Mouse (Mus musculus): Measurements from ENCODE around the gene Rangrf.
A peak's percentile ranks its signal among the peaks of the same experiment; 100 is the strongest.
"Not testable (repeated sequence)": the region's sequence is repeated elsewhere in the genome, so short reads cannot be mapped to it uniquely, and the experiment has no call there.

The Rangrf gene

GRCm38 (mm10) chr11:68968752-68969151 is 6.2 kb downstream of the Rangrf start:
- Histone ChIP-seq H3K36me3 (ENCODE audit: insufficient read depth, low read length) (peaks cover 26% of the 10 kb centered on the region), H3K4me3 (replicated peaks; ENCODE audit: low read length) (no peak overlapping the region), H3K27me3 (ENCODE audit: insufficient read depth, low read length) (no peaks in the 10 kb centered on the region), H3K9me3 (ENCODE audit: low read length) (no peaks in the 10 kb centered on the region), H3K4me1 (replicated peaks; ENCODE audit: low read depth, low read length) (peaks cover 55% of the 10 kb centered on the region)
- TF ChIP-seq NANOG (IDR thresholded peaks at IDR 0.05; ENCODE audit: borderline replicate concordance, low read length) = no peak
- no peak for TF ChIP-seq POU5F1 (IDR thresholded peaks at IDR 0.05; ENCODE audit: borderline replicate concordance, low read length)
- no peak for TF ChIP-seq CTCF (conservative IDR thresholded peaks at IDR 0.05; ENCODE audit: low read length)

GRCm38 (mm10) chr11:68967337-68968282 is 7.4 kb downstream of the Rangrf start, which contains the start of gene Slc25a35:
Gene Slc25a35 (plus strand): TSS chr11:68968131.
- Histone ChIP-seq H3K4me1 (replicated peaks; ENCODE audit: low read depth, low read length) (peaks cover 60% of the 10 kb centered on the region), H3K9me3 (ENCODE audit: low read length) (no peaks in the 10 kb centered on the region), H3K27me3 (ENCODE audit: insufficient read depth, low read length) (no peaks in the 10 kb centered on the region), H3K36me3 (ENCODE audit: insufficient read depth, low read length) (peaks cover 26% of the 10 kb centered on the region), H3K4me3 (replicated peaks; ENCODE audit: low read length) (peak within 1 kb of the TSS; percentile 82)
- no peak for TF ChIP-seq POU5F1 (IDR thresholded peaks at IDR 0.05; ENCODE audit: borderline replicate concordance, low read length)

- Histone ChIP-seq H3K27me3 (ENCODE audit: insufficient read depth, low read length) (no peaks in the 10 kb centered on the region), H3K4me1 (replicated peaks; ENCODE audit: low read depth, low read length) (peaks cover 61% of the 10 kb centered on the region), H3K4me3 (replicated peaks; ENCODE audit: low read length) (no peak overlapping the region), H3K36me3 (ENCODE audit: insufficient read depth, low read length) (peaks cover 18% of the 10 kb centered on the region), H3K9me3 (ENCODE audit: low read length) (no peaks in the 10 kb centered on the region)
- no peak for TF ChIP-seq CTCF (conservative IDR thresholded peaks at IDR 0.05; ENCODE audit: low read length)
- TF ChIP-seq NANOG (IDR thresholded peaks at IDR 0.05; ENCODE audit: borderline replicate concordance, low read length) = no peak
- no peak for TF ChIP-seq POU5F1 (IDR thresholded peaks at IDR 0.05; ENCODE audit: borderline replicate concordance, low read length)
These were observed 8.4 kb downstream of the Rangrf start for GRCm38 (mm10) chr11:68966554-68966953.

- no peak overlapping the region for H3K4me3 ChIP-seq (replicated peaks; ENCODE audit: low read length)
- peaks cover 60% of the 10 kb centered on the region for H3K4me1 ChIP-seq (replicated peaks; ENCODE audit: low read depth, low read length)
- H3K27me3 ChIP-seq (ENCODE audit: insufficient read depth, low read length) = no peaks in the 10 kb centered on the region
- no peak for TF ChIP-seq NANOG (IDR thresholded peaks at IDR 0.05; ENCODE audit: borderline replicate concordance, low read length)
- TF ChIP-seq CTCF (conservative IDR thresholded peaks at IDR 0.05; ENCODE audit: low read length) = peak; percentile 73
- no peak for TF ChIP-seq POU5F1 (IDR thresholded peaks at IDR 0.05; ENCODE audit: borderline replicate concordance, low read length)
- no peaks in the 10 kb centered on the region for H3K9me3 ChIP-seq (ENCODE audit: low read length)
- peaks cover 12% of the 10 kb centered on the region for H3K36me3 ChIP-seq (ENCODE audit: insufficient read depth, low read length)
These were observed 9.1 kb downstream of the Rangrf start for GRCm38 (mm10) chr11:68965845-68966244.

- H3K9me3 ChIP-seq (ENCODE audit: low read length) = no peaks in the 10 kb centered on the region
- TF ChIP-seq CTCF (conservative IDR thresholded peaks at IDR 0.05; ENCODE audit: low read length) = no peak
- no peak for TF ChIP-seq POU5F1 (IDR thresholded peaks at IDR 0.05; ENCODE audit: borderline replicate concordance, low read length)
- TF ChIP-seq NANOG (IDR thresholded peaks at IDR 0.05; ENCODE audit: borderline replicate concordance, low read length) = no peak
These were observed 9.9 kb downstream of the Rangrf start for GRCm38 (mm10) chr11:68965050-68965449.

GRCm38 (mm10) chr11:68963405-68963804 is 11.6 kb downstream of the Rangrf start:
- no peak overlapping the region for H3K4me3 ChIP-seq (replicated peaks; ENCODE audit: low read length)
- H3K9me3 ChIP-seq (ENCODE audit: low read length) = no peaks in the 10 kb centered on the region
- H3K4me1 ChIP-seq (replicated peaks; ENCODE audit: low read depth, low read length) = peaks cover 42% of the 10 kb centered on the region
- TF ChIP-seq CTCF (conservative IDR thresholded peaks at IDR 0.05; ENCODE audit: low read length) (no peak), POU5F1 (IDR thresholded peaks at IDR 0.05; ENCODE audit: borderline replicate concordance, low read length) (no peak), NANOG (IDR thresholded peaks at IDR 0.05; ENCODE audit: borderline replicate concordance, low read length) (no peak)
- no peaks in the 10 kb centered on the region for H3K36me3 ChIP-seq (ENCODE audit: insufficient read depth, low read length)
- no peaks in the 10 kb centered on the region for H3K27me3 ChIP-seq (ENCODE audit: insufficient read depth, low read length)

More at GRCm38 (mm10) chr11:68965050-68965449, 9.9 kb downstream of the Rangrf start:
- Histone ChIP-seq H3K4me1 (replicated peaks; ENCODE audit: low read depth, low read length) (peaks cover 52% of the 10 kb centered on the region), H3K27me3 (ENCODE audit: insufficient read depth, low read length) (no peaks in the 10 kb centered on the region), H3K36me3 (ENCODE audit: insufficient read depth, low read length) (peaks cover 4% of the 10 kb centered on the region), H3K4me3 (replicated peaks; ENCODE audit: low read length) (no peak overlapping the region)

GRCm38 (mm10) chr11:68962159-68962558 is 12.8 kb downstream of the Rangrf start:
- H3K36me3 ChIP-seq (ENCODE audit: insufficient read depth, low read length); H3K9me3 ChIP-seq (ENCODE audit: low read length); H3K27me3 ChIP-seq (ENCODE audit: insufficient read depth, low read length): not testable (repeated sequence)
- Histone ChIP-seq H3K4me1 (replicated peaks; ENCODE audit: low read depth, low read length) (peaks cover 39% of the 10 kb centered on the region), H3K4me3 (replicated peaks; ENCODE audit: low read length) (peak overlapping the region; percentile 50; the same call in 1 of the 2 replicates)

- no peak overlapping the region for H3K4me3 ChIP-seq (replicated peaks; ENCODE audit: low read length)
- no peaks in the 10 kb centered on the region for H3K9me3 ChIP-seq (ENCODE audit: low read length)
- peaks cover 4% of the 10 kb centered on the region for H3K27me3 ChIP-seq (ENCODE audit: insufficient read depth, low read length)
- TF ChIP-seq POU5F1 (IDR thresholded peaks at IDR 0.05; ENCODE audit: borderline replicate concordance, low read length) (no peak), CTCF (conservative IDR thresholded peaks at IDR 0.05; ENCODE audit: low read length) (no peak), NANOG (IDR thresholded peaks at IDR 0.05; ENCODE audit: borderline replicate concordance, low read length) (no peak)
- H3K36me3 ChIP-seq (ENCODE audit: insufficient read depth, low read length) = no peaks in the 10 kb centered on the region
- peaks cover 40% of the 10 kb centered on the region for H3K4me1 ChIP-seq (replicated peaks; ENCODE audit: low read depth, low read length)
These were observed 13.4 kb downstream of the Rangrf start for GRCm38 (mm10) chr11:68961596-68961995.

GRCm38 (mm10) chr11:68957971-68958370 is 17.0 kb downstream of the Rangrf start:
- Histone ChIP-seq H3K9me3 (ENCODE audit: low read length) (no peaks in the 10 kb centered on the region), H3K27me3 (ENCODE audit: insufficient read depth, low read length) (peaks cover 39% of the 10 kb centered on the region), H3K4me1 (replicated peaks; ENCODE audit: low read depth, low read length) (peaks cover 61% of the 10 kb centered on the region), H3K4me3 (replicated peaks; ENCODE audit: low read length) (no peak overlapping the region), H3K36me3 (ENCODE audit: insufficient read depth, low read length) (no peaks in the 10 kb centered on the region)
- TF ChIP-seq POU5F1 (IDR thresholded peaks at IDR 0.05; ENCODE audit: borderline replicate concordance, low read length) (no peak), CTCF (conservative IDR thresholded peaks at IDR 0.05; ENCODE audit: low read length) (no peak), NANOG (IDR thresholded peaks at IDR 0.05; ENCODE audit: borderline replicate concordance, low read length) (no peak)

Measured in E14TG2a.4 (cell line).